Mouse (Mus musculus) heart, postnatal 0 days (tissue): ENCODE results near the gene Iqcj.

ENCODE experiments used
- CTCF ChIP-seq: IDR thresholded peaks from 2 replicates; pipeline ENCODE4 v1.5.1; 2016; ENCODE audit warnings: antibody characterized with exemption, control low read depth, low read depth
- EP300 ChIP-seq: IDR thresholded peaks from 2 replicates; pipeline ENCODE4 v1.6.1; 2016; ENCODE audit warnings: antibody characterized with exemption, low read depth

- TF ChIP-seq EP300 (no peak), CTCF (no peak)
Observed at GRCm38 (mm10) chr3:68036097-68036496, 144.1 kb downstream of the Iqcj start.
